Mouse (Mus musculus): ENCODE data around the gene Speer4f2.

GRCm38 (mm10) chr5:17389926-17390325 is 16.9 kb downstream of the Speer4f2 start:
- TF ChIP-seq POLR2A (IDR thresholded peaks at IDR 0.05; ENCODE audit: insufficient read depth, low read depth, low read length), result no peak
- TF ChIP-seq CTCF (IDR thresholded peaks at IDR 0.05), result no peak
- TF ChIP-seq EP300 (IDR thresholded peaks at IDR 0.05; ENCODE audit: insufficient read depth, low read depth, low read length), result no peak

Measured in heart, adult 2 months (tissue).